19 mouse cellular contexts compared by ENCODE assay signal in the genomic region with DNA sequence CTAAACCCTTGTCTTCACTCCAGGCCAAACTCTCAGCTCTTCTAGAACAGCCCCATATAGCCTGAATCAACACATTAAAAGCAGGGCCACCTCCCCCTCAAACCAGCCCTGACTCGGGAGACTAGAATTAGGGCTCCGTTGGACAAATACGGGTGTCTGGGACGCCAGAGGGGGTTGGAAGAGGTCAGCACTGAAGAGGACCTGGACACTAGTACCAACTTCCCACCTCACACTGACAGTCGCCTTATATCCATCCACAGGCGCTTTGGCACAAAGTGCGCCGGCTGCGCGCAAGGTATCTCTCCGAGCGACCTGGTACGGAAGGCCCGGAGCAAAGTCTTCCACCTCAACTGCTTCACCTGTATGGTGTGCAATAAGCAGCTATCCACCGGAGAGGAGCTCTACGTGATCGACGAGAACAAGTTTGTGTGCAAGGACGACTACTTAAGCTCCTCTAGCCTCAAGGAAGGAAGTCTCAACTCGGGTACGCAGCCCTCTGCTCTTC. TPM values are rescaled to one million over a fixed set of nuclear protein-coding genes. Genes with fewer than 3 reads are reported as not detected.
DNase-seq lines count a peak whose midpoint lies in the region; ATAC-seq and TF ChIP-seq lines count a peak whose summit lies in the region.
"Had no signal": no experiment of that assay in that cellular context is flagged by ENCODE, and none has a peak within 500 bp of the region (broad histone marks: within the 10 kb centered on the region; RNA-seq: fewer than 3 reads in every experiment).

No protein-coding gene starts in this region.

- peak; percentile 41 for DNase-seq in ZHBTc4 (ENCODE audit: low read depth, low spot score)
- no peak for DNase-seq in hindbrain, postnatal 0 days (ENCODE audit: low spot score)
- DNase-seq in midbrain, postnatal 0 days (ENCODE audit: low spot score): no peak
- DNase-seq in spleen, postnatal 10 days (ENCODE audit: low spot score in 2 of 2): no peak
- no peak for DNase-seq in left cerebral cortex, adult 18-20 months (ENCODE audit: low spot score in 2 of 2)
- DNase-seq in frontal cortex, postnatal 25 days (ENCODE audit: low spot score in 2 of 2): no peak
- DNase-seq: kidney, postnatal 4 days; thymus, adult 18-20 months had no signal

- peaks cover 92% of the 10 kb centered on the region for H3K27me3 ChIP-seq in forebrain, embryonic 15.5 days
- H3K27me3 ChIP-seq in hindbrain, postnatal 0 days (ENCODE audit: insufficient read depth, low read length): peaks cover 58% of the 10 kb centered on the region
- peaks cover 49% of the 10 kb centered on the region for H3K27me3 ChIP-seq in midbrain, postnatal 0 days (ENCODE audit: insufficient read depth, low read length)
- peaks cover 98% of the 10 kb centered on the region for H3K27me3 ChIP-seq in heart, embryonic 12.5 days (replicated peaks)

- no peak for TF ChIP-seq CTCF in hindbrain, postnatal 0 days (IDR thresholded peaks at IDR 0.05; ENCODE audit: low read depth)
- TF ChIP-seq CTCF in midbrain, postnatal 0 days (IDR thresholded peaks at IDR 0.05): no peak

- no peaks in the 10 kb centered on the region for H3K36me3 ChIP-seq in forebrain, embryonic 15.5 days
- H3K36me3 ChIP-seq in hindbrain, postnatal 0 days (ENCODE audit: insufficient read depth, low read length): no peaks in the 10 kb centered on the region
- H3K36me3 ChIP-seq in midbrain, postnatal 0 days (ENCODE audit: insufficient read depth, low read length): no peaks in the 10 kb centered on the region
- no peaks in the 10 kb centered on the region for H3K36me3 ChIP-seq in heart, embryonic 12.5 days
- H3K36me3 ChIP-seq: G1E; lung, embryonic 15.5 days had no signal

- H3K9ac ChIP-seq in forebrain, embryonic 15.5 days (replicated peaks): no peak overlapping the region
- peak overlapping the region; percentile 61 for H3K9ac ChIP-seq in hindbrain, postnatal 0 days (replicated peaks; ENCODE audit: low read length)
- peak overlapping the region; percentile 71 for H3K9ac ChIP-seq in midbrain, postnatal 0 days (replicated peaks; ENCODE audit: low read length, poor library complexity, severe bottlenecking)
- no peak overlapping the region for H3K9ac ChIP-seq in heart, embryonic 12.5 days
- H3K9ac ChIP-seq: lung, embryonic 15.5 days had no signal

- no peak for ATAC-seq in forebrain, embryonic 15.5 days (replicated peaks)
- ATAC-seq in hindbrain, postnatal 0 days: no peak
- no peak for ATAC-seq in midbrain, postnatal 0 days (ENCODE audit: low FRiP score)
- ATAC-seq in heart, embryonic 12.5 days (ENCODE audit: insufficient number of reproducible peaks, low FRiP score): no peak
- ATAC-seq: intestine, postnatal 0 days had no signal

- H3K4me3 ChIP-seq in forebrain, embryonic 15.5 days: 0 out of 2 replicates have a peak overlapping the region, but pooled peaks have one; percentile 15
- H3K4me3 ChIP-seq in hindbrain, postnatal 0 days (ENCODE audit: low read length): peak overlapping the region; percentile 46
- H3K4me3 ChIP-seq in midbrain, postnatal 0 days (ENCODE audit: low read depth, low read length): peak overlapping the region; percentile 51
- no peak overlapping the region for H3K4me3 ChIP-seq in heart, embryonic 12.5 days
- H3K4me3 ChIP-seq: lung, embryonic 15.5 days had no signal

- no peaks in the 10 kb centered on the region for H3K9me3 ChIP-seq in forebrain, embryonic 15.5 days
- H3K9me3 ChIP-seq in hindbrain, postnatal 0 days (ENCODE audit: low read length): no peaks in the 10 kb centered on the region
- H3K9me3 ChIP-seq in midbrain, postnatal 0 days (ENCODE audit: low read length): no peaks in the 10 kb centered on the region
- H3K9me3 ChIP-seq in heart, embryonic 12.5 days (replicated peaks): no peaks in the 10 kb centered on the region
- H3K9me3 ChIP-seq: lung, embryonic 15.5 days had no signal

- no peak overlapping the region for H3K27ac ChIP-seq in forebrain, embryonic 15.5 days (replicated peaks)
- H3K27ac ChIP-seq in hindbrain, postnatal 0 days: peak overlapping the region; percentile 51
- peak overlapping the region; percentile 80 for H3K27ac ChIP-seq in midbrain, postnatal 0 days (ENCODE audit: low read depth, low read length)
- H3K27ac ChIP-seq in heart, embryonic 12.5 days (ENCODE audit: poor library complexity, severe bottlenecking): no peak overlapping the region
- H3K27ac ChIP-seq: lung, embryonic 15.5 days had no signal

- no peak overlapping the region for H3K4me2 ChIP-seq in forebrain, embryonic 15.5 days (replicated peaks)
- H3K4me2 ChIP-seq in hindbrain, postnatal 0 days (ENCODE audit: low read depth, low read length): peak overlapping the region; percentile 61
- peak overlapping the region; percentile 54 for H3K4me2 ChIP-seq in midbrain, postnatal 0 days (ENCODE audit: low read depth, low read length, poor library complexity, severe bottlenecking)
- H3K4me2 ChIP-seq in heart, embryonic 12.5 days: no peak overlapping the region
- H3K4me2 ChIP-seq: lung, embryonic 15.5 days had no signal

- H3K4me1 ChIP-seq in forebrain, embryonic 15.5 days: peaks cover 42% of the 10 kb centered on the region
- H3K4me1 ChIP-seq in hindbrain, postnatal 0 days (ENCODE audit: insufficient read depth, low read length): no peaks in the 10 kb centered on the region
- H3K4me1 ChIP-seq in midbrain, postnatal 0 days (ENCODE audit: insufficient read depth, low read length): no peaks in the 10 kb centered on the region
- peaks cover 23% of the 10 kb centered on the region for H3K4me1 ChIP-seq in heart, embryonic 12.5 days (replicated peaks)

- 6% methylated on average over 21 of the region's 21 CpGs for WGBS in forebrain, embryonic 15.5 days
- 4% methylated on average over 21 of the region's 21 CpGs for WGBS in hindbrain, postnatal 0 days
- 4% methylated on average over 21 of the region's 21 CpGs for WGBS in midbrain, postnatal 0 days
- WGBS in heart, embryonic 12.5 days: 3% methylated on average over 21 of the region's 21 CpGs

RNA-seq across cellular contexts. Expression of a gene that starts 2.8 kb away (rescaled TPM):
- 6.3 and 7.0 TPM in 2 replicates for polyA plus RNA-seq in forebrain, embryonic 15.5 days (2015; fragmentation: Nextera tagmentation; extraction: Ambion mirVana)
- 26.2 and 31.0 TPM in 2 replicates for total RNA-seq in hindbrain, postnatal 0 days (2014; rRNA removed)
- polyA plus RNA-seq in hindbrain, postnatal 0 days (2015; fragmentation: Nextera tagmentation; extraction: Ambion mirVana): 14.0 and 15.2 TPM in 2 replicates
- total RNA-seq in midbrain, postnatal 0 days (2014; rRNA removed): 27.0 and 30.3 TPM in 2 replicates
- 13.9 and 14.7 TPM in 2 replicates for polyA plus RNA-seq in midbrain, postnatal 0 days (2015; fragmentation: Nextera tagmentation; extraction: Ambion mirVana)
- polyA plus RNA-seq in heart, embryonic 12.5 days (2016; fragmentation: Nextera tagmentation; extraction: Ambion mirVana): 0.11 TPM in 1 of 2 replicates, not detected in the other
- not detected for total RNA-seq in left cerebral cortex, adult 18-20 months (2021)
- total RNA-seq: adrenal gland, postnatal 4 days; heart, postnatal 25 days; liver, adult 2 months had no signal
- polyA plus RNA-seq: C2C12; cortical plate, adult 2 months; G1E; liver, adult 2 months had no signal

RNA-seq across cellular contexts. Expression of a gene that starts 38.3 kb away (rescaled TPM):
- 2.3 and 2.6 TPM in 2 replicates for polyA plus RNA-seq in forebrain, embryonic 15.5 days (2015; fragmentation: Nextera tagmentation; extraction: Ambion mirVana)
- total RNA-seq in hindbrain, postnatal 0 days (2014; rRNA removed): 4.6 and 6.0 TPM in 2 replicates
- polyA plus RNA-seq in hindbrain, postnatal 0 days (2015; fragmentation: Nextera tagmentation; extraction: Ambion mirVana): 7.8 and 8.1 TPM in 2 replicates
- 3.4 and 4.4 TPM in 2 replicates for total RNA-seq in midbrain, postnatal 0 days (2014; rRNA removed)
- 5.8 and 6.0 TPM in 2 replicates for polyA plus RNA-seq in midbrain, postnatal 0 days (2015; fragmentation: Nextera tagmentation; extraction: Ambion mirVana)
- 9.1 and 10.6 TPM in 2 replicates for polyA plus RNA-seq in heart, embryonic 12.5 days (2016; fragmentation: Nextera tagmentation; extraction: Ambion mirVana)
- 1 to 10 TPM; 7.9 to 8.6 TPM for total RNA-seq in left cerebral cortex, adult 18-20 months (2021)

RNA-seq across cellular contexts. Expression of a gene that starts 42.0 kb away (rescaled TPM):
- not detected in 2 replicates for polyA plus RNA-seq in forebrain, embryonic 15.5 days (2015; fragmentation: Nextera tagmentation; extraction: Ambion mirVana)
- 0.50 TPM in 1 of 2 replicates, not detected in the other for total RNA-seq in hindbrain, postnatal 0 days (2014; rRNA removed)
- polyA plus RNA-seq in hindbrain, postnatal 0 days (2015; fragmentation: Nextera tagmentation; extraction: Ambion mirVana): 0.20 and 0.59 TPM in 2 replicates
- total RNA-seq in midbrain, postnatal 0 days (2014; rRNA removed): not detected in 2 replicates
- 0.17 and 0.23 TPM in 2 replicates for polyA plus RNA-seq in midbrain, postnatal 0 days (2015; fragmentation: Nextera tagmentation; extraction: Ambion mirVana)
- not detected in 2 replicates for polyA plus RNA-seq in heart, embryonic 12.5 days (2016; fragmentation: Nextera tagmentation; extraction: Ambion mirVana)
- not detected for total RNA-seq in left cerebral cortex, adult 18-20 months (2021)
- total RNA-seq: G1E; left cerebral cortex, postnatal 10 days had no signal
- polyA plus RNA-seq: G1E; intestine, postnatal 0 days; lung, embryonic 15.5 days had no signal

Comparison
In these comparisons a context has a peak if more than half of its experiments do, and no peak if none do; other contexts are left out.
1. H3K27ac ChIP-seq: peak in hindbrain, postnatal 0 days (single experiment) and midbrain, postnatal 0 days (single experiment); none in forebrain, embryonic 15.5 days (single experiment) and heart, embryonic 12.5 days (single experiment).
2. H3K4me2 ChIP-seq: peak in hindbrain, postnatal 0 days (single experiment) and midbrain, postnatal 0 days (single experiment); none in forebrain, embryonic 15.5 days (single experiment) and heart, embryonic 12.5 days (single experiment).
3. H3K9ac ChIP-seq: peak in hindbrain, postnatal 0 days (single experiment) and midbrain, postnatal 0 days (single experiment); none in forebrain, embryonic 15.5 days (single experiment) and heart, embryonic 12.5 days (single experiment).